Mouse (Mus musculus): ENCODE measurements around the gene Tmem91. TPM values are rescaled to one million over a fixed set of nuclear protein-coding genes. Genes with fewer than 3 reads are reported as not detected.

The Tmem91 gene
- not detected for polyA plus RNA-seq (2014; fragmentation: Illumina TruSeq; extraction: RNeasy Lipid Tissue Mini Kit (QIAGEN cat#74804))

DNA sequence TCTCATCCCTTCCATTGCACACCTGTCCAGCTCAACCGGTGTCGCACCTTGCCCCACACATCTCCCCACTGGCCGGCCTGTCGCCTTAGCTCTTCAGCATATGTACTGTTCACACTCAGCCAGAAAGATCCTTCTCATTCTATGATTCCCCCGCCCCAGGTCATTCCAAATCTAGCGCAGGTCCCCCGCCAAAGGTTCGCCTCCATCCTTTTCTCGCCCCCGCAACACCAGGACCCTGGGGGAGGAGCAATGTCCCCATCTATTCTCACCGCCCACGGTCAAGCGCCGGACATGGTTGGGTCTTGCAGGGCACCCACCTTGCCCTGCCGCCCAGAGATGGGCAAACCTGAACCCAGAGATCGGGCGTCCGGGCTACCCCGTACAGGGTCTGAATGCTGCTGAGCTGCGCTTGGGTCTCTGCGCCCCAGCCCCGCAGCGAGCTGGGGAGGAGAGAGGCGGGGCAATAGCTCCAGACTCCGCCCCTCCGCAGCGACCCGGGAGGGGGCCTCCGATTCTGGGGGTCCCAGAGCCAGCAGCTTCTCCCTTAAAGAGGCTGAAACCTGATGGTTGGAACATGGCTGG, at the start of gene Tmem91:
Gene Tmem91, minus strand, starts transcription at position 448 of the 582 bp plus-strand sequence.

DNA sequence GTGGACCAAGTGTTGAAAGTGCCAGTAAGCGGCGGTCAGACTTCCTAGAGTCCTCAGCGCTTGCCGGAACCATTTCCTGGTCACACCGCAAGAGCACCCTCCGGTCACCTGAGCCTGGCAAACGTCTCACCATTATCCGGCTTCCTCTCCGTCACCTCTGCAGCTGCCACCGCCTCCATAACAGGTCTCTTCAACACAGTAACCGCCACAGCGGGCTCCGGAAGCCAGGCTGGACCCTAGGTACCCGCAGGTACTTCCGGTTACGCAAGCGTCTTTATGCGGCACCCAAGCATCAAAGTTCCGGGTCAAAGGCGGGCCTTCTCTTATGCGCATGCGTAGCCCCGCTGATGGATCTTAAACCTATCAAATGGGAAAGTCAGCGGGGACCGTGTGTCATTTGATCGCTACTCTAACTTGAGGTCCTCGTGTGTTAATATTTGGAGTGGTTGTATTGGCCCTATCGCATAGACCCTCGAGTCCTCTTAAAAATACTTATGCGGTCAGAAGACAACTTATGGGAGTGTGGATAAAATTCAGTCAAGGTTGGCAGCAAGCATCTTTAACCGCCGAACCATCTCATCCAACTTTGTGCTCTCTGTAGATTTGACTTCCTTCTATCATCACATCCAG, 43.9 kb upstream of the Tmem91 start, which contains the start of gene Ccdc97:
Gene Ccdc97, minus strand, starts transcription at position 301 of the 630 bp plus-strand sequence.

DNA sequence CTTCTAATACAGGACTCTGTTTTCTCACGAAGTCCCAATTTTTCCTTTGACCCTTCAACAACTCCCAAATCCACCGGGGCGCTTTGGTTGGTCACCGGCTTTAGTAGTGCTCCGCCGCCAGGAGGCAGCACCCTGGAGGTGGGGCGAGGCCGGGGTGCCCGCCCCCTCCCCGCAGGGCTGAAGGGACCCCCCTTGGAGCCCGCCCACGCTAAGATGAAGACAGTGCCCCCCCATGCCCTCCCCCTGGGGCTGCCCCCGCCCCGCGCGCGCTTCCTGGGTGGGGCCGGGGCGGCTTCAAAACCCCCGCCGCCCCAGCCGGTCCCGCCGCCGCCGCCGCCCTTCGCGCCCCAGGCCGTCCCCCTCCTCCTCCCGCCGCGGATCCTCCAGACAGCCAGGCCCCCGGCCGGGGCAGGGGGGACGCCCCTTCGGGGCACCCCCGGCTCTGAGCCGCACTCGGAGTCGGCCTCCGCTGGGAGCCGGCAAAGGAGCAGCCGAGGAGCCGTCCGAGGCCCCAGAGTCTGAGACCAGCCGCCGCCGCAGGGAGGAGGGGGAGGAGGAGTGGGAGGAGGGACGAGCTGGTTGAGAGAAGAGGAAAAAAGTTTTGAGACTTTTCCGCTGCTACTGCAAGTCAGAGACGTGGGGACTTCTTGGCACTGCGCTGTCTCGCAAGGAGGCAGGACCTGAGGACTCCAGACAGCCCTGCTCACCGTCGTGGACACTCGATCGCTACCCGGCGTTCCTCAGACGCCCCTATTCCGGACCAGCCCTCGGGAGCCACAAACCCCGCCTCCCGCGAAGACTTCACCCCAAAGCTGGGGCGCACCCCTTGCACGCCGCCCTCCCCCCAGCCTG, 11.9 kb upstream of the Tmem91 start, which contains the start of gene Tgfb1:
Gene Tgfb1, plus strand, starts transcription at position 323 of the 852 bp plus-strand sequence.

DNA sequence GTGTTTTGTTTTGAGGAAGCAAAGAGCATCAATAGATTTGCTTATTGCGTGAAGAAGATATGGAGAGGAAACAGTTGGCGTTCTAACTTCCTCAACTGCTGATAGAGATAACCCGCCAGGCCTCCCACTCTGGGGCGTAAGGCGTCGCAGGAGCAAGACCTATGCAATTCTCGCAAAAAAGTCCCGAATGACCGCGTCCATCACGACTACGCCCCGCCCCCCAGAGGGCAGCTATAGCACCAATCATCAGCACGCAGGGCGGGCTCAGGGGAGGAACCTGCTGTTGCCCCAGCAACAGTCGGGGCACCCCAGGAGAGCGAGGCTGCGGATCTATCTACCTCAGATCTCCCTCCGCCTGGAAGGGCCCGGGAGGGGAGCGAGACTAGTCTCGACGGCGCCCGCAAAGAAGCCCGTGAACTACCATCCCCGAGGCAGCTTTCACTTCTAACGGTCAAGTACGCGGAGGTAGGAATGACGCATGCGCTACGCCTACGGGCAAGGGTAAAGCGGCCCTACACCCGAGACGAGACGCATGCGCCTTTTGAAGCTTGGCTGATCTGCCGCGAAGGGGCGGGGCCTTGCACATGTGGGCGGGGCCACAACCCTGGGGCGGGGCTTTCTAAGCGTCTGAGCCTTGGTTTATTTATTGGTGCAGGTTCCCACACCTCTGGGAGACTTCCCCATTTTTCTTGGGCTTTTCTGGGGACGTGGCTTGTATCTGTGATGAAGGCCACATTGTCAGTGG, 5.7 kb upstream of the Tmem91 start, which contains the start of gene B9d2:
Gene B9d2, plus strand, starts transcription at position 267 of the 745 bp plus-strand sequence.

DNA sequence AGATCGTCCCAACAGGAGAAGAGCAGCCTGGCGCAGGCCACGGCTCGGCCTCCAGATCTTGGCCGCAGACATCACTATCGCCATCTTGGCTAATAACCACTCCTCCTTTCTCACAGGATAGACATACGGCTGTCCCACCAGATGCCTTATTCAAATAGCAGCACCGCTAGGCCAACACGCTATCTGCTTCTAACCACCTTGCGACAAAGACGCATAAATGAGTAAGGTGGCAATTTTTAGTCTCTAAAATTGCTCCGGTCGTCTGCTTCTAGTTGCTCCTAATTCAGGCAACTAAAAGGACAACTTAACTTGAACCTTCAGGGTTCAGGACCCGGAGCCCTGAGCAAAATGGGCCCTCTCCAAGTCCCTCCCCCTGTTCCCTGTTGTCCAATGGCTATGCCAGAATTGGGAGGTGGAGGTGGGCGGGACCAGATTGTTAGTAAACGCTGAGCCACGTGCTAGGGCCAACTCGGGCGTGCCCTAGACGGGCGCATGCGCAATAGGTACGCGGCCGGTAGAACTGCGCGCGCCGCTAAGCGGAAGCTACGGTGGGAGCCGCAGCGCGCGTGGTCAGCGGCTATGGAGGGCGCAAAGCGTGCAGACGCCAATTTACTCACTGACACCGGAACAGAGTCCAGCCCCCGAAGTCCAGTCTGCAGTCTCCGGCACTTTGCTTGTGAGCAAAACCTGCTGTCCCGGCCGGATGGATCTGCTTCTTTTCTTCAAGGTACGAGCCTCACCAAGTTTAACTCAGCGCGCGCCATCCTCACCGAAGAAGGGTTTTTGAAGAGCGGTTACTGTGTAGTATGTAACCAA, 16.1 kb downstream of the Tmem91 start, which contains the start of the genes Bckdha and Exosc5:
Gene Bckdha, minus strand, starts transcription at position 325 of the 816 bp plus-strand sequence.
Gene Exosc5, plus strand, starts transcription at position 508 of the 816 bp plus-strand sequence.

DNA sequence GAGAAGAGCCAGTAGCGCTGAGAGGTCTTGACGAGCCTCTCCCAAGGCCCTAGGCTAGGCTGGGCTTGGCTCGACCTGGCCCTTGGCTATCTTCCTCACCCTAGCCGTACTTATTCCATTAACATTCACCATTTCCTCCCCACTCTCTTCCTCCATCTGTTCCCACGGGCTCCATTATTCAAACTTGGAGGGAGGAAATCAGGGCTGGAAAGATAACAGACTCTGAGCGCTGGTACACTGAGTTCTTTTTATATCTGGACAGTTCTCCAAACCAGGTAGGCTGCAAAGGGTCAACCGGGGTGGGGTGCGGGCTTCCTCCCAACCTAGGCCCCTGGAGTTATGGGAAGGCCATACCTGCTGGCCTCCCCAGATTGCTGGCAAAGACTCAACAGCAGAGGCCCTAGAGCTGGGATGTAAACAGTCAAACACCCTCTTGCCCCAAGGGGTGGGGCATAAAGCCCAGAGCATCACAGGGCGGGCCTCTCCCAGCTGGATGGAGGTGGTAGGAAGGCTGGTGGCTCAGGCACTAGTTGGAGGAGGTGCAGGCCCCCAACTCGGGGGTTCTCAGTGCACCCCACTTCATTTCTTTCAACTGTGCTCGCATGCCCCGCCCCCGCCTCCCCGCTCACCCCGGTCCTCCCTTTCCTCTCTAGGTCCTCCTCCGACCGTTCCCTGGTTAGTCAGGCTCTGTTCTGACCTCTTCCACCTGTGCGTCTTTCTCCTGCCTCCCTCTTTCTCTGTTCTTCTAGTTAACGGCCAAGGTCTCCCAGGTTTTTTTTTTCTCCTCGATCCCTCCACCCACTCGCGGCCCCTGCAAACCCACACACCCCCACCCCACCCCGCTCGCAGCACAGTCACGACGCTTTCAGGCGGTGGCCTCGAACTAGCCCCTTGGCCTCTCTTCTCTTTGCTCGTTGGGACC, 48.2 kb downstream of the Tmem91 start, which contains the start of gene B3gnt8:
Gene B3gnt8, plus strand, starts transcription at position 146 of the 922 bp plus-strand sequence.

Other genes with a start within 250 kb of the Tmem91 start
- 8.6 TPM for gene Ceacam1, start 197.6 kb downstream of the Tmem91 start, polyA plus RNA-seq (2014; fragmentation: Illumina TruSeq; extraction: RNeasy Lipid Tissue Mini Kit (QIAGEN cat#74804))
- gene Ceacam2, start 135.3 kb downstream of the Tmem91 start, polyA plus RNA-seq (2014; fragmentation: Illumina TruSeq; extraction: RNeasy Lipid Tissue Mini Kit (QIAGEN cat#74804)), result 0.31 TPM
- gene Erich4, start 59.3 kb downstream of the Tmem91 start, polyA plus RNA-seq (2014; fragmentation: Illumina TruSeq; extraction: RNeasy Lipid Tissue Mini Kit (QIAGEN cat#74804)), result not detected
- gene Dmac2, start 55.8 kb downstream of the Tmem91 start, polyA plus RNA-seq (2014; fragmentation: Illumina TruSeq; extraction: RNeasy Lipid Tissue Mini Kit (QIAGEN cat#74804)), result 9.7 TPM
- 0.51 TPM for gene B3gnt8, start 48.5 kb downstream of the Tmem91 start, polyA plus RNA-seq (2014; fragmentation: Illumina TruSeq; extraction: RNeasy Lipid Tissue Mini Kit (QIAGEN cat#74804))
- not detected for gene Bckdha, start 16.2 kb downstream of the Tmem91 start, polyA plus RNA-seq (2014; fragmentation: Illumina TruSeq; extraction: RNeasy Lipid Tissue Mini Kit (QIAGEN cat#74804))
- 0.60 TPM for gene Exosc5, start 16.0 kb downstream of the Tmem91 start, polyA plus RNA-seq (2014; fragmentation: Illumina TruSeq; extraction: RNeasy Lipid Tissue Mini Kit (QIAGEN cat#74804))
- not detected for gene B9d2, start 5.6 kb upstream of the Tmem91 start, polyA plus RNA-seq (2014; fragmentation: Illumina TruSeq; extraction: RNeasy Lipid Tissue Mini Kit (QIAGEN cat#74804))
- 0.74 TPM for gene Tgfb1, start 11.8 kb upstream of the Tmem91 start, polyA plus RNA-seq (2014; fragmentation: Illumina TruSeq; extraction: RNeasy Lipid Tissue Mini Kit (QIAGEN cat#74804))
- gene Ccdc97, start 43.9 kb upstream of the Tmem91 start, polyA plus RNA-seq (2014; fragmentation: Illumina TruSeq; extraction: RNeasy Lipid Tissue Mini Kit (QIAGEN cat#74804)), result 1.5 TPM
- gene Hnrnpul1, start 79.6 kb upstream of the Tmem91 start, polyA plus RNA-seq (2014; fragmentation: Illumina TruSeq; extraction: RNeasy Lipid Tissue Mini Kit (QIAGEN cat#74804)), result 65.2 TPM
- gene Axl, start 113.5 kb upstream of the Tmem91 start, polyA plus RNA-seq (2014; fragmentation: Illumina TruSeq; extraction: RNeasy Lipid Tissue Mini Kit (QIAGEN cat#74804)), result 127 TPM
- 3.5 TPM for gene Cyp2s1, start 141.7 kb upstream of the Tmem91 start, polyA plus RNA-seq (2014; fragmentation: Illumina TruSeq; extraction: RNeasy Lipid Tissue Mini Kit (QIAGEN cat#74804))
- 0.54 TPM for gene Cyp2b10, start 222.5 kb upstream of the Tmem91 start, polyA plus RNA-seq (2014; fragmentation: Illumina TruSeq; extraction: RNeasy Lipid Tissue Mini Kit (QIAGEN cat#74804))

Data from ovary, adult 10 weeks (tissue).